Mouse (Mus musculus) NIH3T3 (cell line): Measurements from ENCODE around the gene Tesmin.

ENCODE experiments used
- DNase-seq: peaks from one replicate; pipeline ENCODE4 v3.0.0-alpha.2; 2012; ENCODE audit warnings: low read depth

The Tesmin gene

DNA sequence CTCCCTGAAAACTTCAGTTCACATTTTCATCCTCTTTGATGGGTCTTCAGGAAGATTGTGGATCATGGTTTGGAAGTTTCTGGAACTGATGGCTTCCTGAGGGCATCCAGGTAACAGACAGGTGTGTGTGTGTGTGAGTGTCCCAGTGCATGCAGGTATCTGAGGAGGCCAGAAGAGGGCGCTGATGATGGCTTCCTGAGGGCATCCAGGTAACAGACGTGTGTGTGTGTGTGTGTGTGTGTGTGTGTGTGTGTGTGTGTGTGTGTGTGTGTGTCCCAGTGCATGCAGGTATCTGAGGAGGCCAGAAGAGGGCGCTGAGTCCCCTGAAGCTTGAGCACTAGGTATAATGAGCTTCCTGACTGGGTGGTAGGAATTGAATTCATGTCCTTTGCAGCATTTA, 58.7 kb downstream of the Tesmin start:
- DNase-seq: no peak

GRCm38 (mm10) chr19:3449248-3449647, 60.6 kb downstream of the Tesmin start:
- peak; percentile 32 for DNase-seq

GRCm38 (mm10) chr19:3450714-3451113, 62.1 kb downstream of the Tesmin start:
- DNase-seq: no peak

DNA sequence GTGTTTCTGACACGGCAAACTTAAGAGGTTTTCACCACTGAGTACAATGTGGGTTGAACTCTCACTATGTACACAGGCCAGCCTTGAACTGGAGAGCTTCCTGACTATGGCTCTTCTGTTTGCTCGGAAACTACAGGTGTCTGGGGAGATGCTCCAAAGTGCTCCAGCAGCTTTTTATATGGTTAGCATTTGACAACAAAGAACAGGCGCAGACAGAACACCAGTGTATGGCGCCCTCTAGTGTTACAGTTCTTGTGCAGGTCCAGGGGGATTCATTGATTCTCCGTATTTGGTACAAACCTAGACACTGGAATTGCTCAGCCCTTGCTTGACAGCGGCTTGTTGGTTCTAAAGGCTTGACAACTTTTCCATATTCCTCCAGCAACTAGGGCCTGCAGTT, 62.5 kb downstream of the Tesmin start:
- peak; percentile 87 for DNase-seq

DNA sequence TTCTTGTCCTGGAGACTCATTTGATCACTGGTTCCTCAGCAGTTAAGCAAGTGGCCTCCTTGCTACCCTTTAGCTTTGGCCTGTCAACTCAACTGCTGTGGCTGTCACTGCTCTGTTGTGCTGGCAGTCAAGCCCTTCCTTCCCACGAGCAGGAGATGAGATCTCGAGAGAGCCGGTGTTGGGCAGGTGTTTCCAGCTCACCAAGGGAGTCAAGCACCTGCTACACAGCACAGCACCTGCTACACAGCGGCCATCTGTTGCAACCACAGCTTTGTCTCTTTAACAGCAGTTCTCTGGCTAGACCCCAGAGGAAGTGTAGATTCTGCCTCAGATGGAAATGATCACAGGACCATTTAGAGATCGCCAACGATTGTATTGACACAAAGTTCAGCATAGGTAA, 63.0 kb downstream of the Tesmin start:
- DNase-seq: no peak
